Mouse (Mus musculus): ENCODE data around the gene Togaram2. TPM values are rescaled to one million over a fixed set of nuclear protein-coding genes. Genes with fewer than 3 reads are reported as not detected.

Togaram2 gene
- polyA plus RNA-seq (2012; rRNA removed): 0.01 TPM in 2 replicates

DNA sequence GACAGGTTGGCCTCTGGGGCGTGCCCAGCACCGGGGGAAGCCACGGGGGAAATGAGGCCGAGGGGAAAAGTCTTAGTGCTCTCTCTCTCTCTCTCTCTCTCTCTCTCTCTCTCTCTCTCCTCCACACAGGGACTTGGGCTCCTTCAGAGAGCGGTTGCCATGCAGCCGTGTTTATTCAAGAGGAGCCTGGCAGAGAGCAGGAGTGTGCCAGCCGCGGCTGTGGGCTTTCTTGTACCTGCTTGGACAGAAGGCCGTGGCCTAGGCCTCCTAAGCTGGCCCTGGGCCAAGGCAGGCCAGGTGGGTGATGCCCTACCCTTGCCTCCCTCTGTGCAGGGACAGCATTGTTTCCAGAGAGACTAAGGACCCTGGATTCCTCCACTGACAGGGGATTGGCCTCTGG lies at the start of gene Togaram2:
Gene Togaram2, plus strand, starts transcription at position 170 of the 400 bp plus-strand sequence.

DNA sequence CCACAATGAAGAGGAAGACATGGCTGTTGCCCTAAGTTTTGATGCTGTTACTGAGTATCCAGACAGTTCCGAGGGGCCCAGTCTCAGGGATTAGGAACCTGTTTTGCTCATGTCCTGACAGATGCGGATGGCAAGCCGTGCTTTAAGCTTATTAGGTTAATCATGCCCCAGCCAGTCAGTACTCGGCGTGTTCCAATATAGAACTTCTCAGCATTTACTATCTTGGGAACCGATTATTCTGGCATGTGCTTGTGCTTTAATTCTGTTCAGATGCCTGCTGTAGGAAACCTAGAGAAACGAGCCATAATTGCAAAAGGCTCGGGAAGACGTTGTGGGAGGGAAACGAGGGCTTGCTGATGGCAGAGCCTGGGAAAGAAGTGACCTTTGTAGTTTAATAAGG lies 79.8 kb downstream of the Togaram2 start, which contains the start of gene Pcare:
Gene Pcare, minus strand, starts transcription at position 64 of the 400 bp plus-strand sequence.

DNA sequence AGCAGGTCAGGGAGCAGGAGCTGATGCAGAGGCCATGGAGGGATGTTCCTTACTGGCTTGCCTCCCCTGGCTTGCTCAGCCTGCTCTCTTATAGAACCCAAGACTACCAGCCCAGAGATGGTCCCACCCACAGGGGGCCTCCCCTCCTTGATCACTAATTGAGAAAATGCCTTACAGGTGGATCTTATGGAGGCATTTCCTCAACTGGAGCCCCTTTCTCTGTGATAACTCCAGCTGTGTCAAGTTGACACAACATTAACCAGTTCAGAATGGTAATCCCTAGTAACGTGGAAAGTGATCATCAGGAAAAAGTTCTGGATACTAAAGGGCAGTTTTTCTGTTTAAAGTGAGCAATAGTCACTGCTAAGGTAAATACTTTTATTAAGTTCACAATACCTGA lies 95.1 kb downstream of the Togaram2 start, which contains the start of gene Clip4:
Gene Clip4, plus strand, starts transcription at position 301 of the 400 bp plus-strand sequence.

Other genes with a start within 250 kb of the Togaram2 start
- 0.44 and 0.50 TPM in 2 replicates for gene Gm4707, start 213.3 kb upstream of the Togaram2 start, polyA plus RNA-seq (2012; rRNA removed)
- gene Smchd1, start 197.9 kb upstream of the Togaram2 start, polyA plus RNA-seq (2012; rRNA removed): 21.4 and 22.4 TPM in 2 replicates
- 20.0 and 20.8 TPM in 2 replicates for gene Ndc80, start 146.4 kb upstream of the Togaram2 start, polyA plus RNA-seq (2012; rRNA removed)
- gene Spdya, start 121.2 kb upstream of the Togaram2 start, polyA plus RNA-seq (2012; rRNA removed): 0.05 TPM in 2 replicates
- 27.8 and 33.9 TPM in 2 replicates for gene Wdr43, start 57.4 kb upstream of the Togaram2 start, polyA plus RNA-seq (2012; rRNA removed)
- 0.01 and 0.02 TPM in 2 replicates for gene Pcare, start 79.6 kb downstream of the Togaram2 start, polyA plus RNA-seq (2012; rRNA removed)
- 0.14 and 0.21 TPM in 2 replicates for gene Clip4, start 95.2 kb downstream of the Togaram2 start, polyA plus RNA-seq (2012; rRNA removed)